Mouse (Mus musculus) yolk sac, embryonic 10.5 days (tissue): Measurements from ENCODE around the gene Cables2.

Source experiments
- DNase-seq: peaks from one replicate; pipeline ENCODE4 v3.0.0-alpha.2; 2017; ENCODE audit warnings: low spot score

Cables2 gene

DNA sequence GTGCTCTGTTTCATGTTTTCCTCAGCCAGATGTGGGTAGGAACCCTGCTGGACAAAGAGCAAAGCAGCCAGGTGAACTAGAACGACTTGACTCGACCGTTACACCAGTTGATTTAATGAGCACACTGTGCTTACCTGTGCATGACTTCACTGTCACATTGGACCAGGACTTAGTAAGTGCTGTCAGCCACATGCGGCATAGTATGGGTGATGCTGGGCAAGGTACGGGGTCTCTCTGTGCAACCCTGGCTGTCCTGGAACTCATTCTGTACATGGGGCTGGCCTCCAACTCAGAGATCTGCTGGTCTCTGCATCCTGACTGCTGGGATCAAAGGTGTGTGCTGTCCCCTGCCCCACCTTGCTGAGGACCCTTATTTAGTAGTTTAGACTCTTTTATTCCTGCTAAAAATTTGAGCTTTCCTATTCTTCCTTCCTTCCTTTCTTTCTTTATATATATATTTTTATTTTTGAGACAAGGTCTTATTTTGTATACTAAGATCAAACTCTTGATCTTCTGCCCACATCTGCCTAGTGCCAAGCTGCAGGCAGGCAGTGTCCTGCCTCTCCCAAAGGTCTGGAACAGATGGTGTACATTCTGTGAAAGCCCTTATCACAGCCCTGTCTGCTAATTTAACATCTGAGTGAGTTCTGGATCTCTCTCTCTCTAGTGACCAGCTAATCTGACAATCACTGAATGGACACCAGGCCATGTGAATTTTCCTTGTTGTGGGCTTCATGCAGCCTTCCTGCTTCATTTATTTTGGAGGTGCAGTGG lies 18.7 kb downstream of the Cables2 start:
- DNase-seq: no peak

DNA sequence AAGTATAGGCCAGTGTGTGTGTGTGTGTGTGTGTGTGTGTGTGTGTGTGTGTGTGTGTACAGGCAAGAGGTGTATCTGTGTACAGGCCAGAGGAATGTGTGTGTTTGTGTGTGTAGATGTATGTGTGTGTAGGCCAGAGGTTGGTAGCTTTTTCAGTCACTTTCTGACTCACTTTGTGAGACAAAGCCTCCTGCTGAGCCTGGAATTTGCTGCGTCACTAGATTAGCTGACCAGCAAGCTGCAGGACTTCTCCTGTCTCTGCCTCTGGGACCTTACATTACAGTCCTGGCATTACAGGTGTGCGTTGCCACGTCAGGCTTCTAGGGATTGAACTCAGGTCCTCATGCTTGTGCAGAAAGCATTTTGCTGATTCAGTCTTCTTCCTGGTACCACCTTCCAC lies 21.5 kb downstream of the Cables2 start:
- peak; percentile 63 for DNase-seq

DNA sequence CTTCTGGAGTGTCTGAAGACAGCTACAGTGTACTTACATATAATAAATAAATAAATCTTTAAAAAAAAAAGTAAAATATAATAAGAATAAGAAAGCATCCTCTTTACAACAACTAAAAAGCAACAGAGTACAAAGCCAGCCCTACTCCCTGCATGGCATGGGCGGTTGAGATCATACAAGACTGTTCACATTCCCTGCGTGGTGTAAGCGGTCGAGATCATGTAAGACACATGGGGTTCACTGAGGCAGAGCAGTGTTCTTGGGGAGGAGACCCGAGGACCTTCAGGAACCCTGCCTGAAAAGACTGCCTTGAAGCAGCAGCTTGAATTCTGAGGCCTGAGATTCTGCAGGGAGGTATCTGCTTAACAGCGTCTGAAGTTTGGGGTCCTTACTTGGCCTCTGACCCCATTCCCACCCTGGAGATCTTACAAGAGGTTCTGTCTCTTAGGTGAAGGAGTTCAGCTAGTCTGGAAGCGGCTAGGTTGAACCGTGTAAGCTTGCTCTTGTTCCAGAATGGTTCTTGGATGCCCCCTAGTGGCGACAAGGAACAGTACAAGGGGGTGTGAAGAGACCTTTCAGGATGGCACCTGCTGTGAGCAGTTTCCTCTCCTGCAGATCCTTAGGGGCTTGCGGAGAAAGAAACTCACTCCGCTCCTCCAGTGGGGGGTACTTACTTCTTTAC lies 22.2 kb downstream of the Cables2 start:
- peak; percentile 83 for DNase-seq

DNA sequence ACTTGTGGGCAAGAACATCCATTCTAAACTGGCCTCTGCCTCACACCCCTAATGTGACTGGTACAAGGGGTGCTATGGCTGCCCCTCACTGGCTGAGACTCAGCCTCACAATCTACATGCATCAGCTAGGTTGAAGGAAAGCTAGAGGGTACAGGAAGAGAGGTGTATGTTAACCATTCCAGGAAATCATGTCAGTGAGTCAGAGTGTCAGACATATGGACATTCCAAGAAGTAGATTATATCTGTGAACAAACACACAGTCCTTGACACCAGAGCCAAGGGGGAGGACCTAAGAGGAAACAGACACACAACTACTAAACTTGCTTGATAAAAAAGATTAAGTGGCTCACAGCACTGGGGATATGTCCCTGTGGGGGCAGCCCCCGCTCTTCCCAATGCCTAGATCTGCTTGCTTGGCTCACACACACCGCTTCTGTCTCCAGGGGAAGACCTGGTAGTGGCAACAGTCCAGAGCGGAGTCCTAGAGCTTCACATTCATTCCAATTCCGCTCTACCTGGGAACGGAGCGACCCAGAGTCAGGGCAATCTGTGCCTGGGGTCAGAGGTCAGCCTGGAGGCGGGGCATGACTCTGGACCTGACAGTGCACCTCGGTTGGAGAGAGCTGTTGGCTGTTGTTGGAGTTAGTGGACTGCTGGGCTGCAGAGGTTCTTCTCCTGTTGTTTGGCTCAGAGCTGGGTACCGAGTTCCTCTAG lies 24.2 kb downstream of the Cables2 start:
- DNase-seq: peak; percentile 92

DNA sequence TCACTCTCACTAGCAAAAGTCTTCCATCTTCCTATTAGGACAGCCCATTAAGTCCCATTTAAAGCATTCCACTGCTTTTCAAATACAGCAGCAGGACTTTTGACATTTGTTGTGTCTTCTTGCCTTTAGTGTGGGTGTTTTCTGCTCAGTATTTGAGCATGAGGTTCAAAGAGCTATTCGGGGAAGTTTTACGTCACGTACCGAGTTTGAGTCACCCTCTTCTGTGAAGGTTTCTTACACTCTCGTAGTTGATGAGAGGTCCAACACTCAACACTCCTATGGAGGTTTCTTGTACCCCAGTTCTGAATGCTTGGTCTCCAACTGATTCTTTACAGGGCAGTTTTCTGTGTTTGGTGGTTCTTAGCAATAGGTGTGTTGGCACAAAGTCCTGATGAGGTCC lies 25.4 kb downstream of the Cables2 start:
- no peak for DNase-seq

DNA sequence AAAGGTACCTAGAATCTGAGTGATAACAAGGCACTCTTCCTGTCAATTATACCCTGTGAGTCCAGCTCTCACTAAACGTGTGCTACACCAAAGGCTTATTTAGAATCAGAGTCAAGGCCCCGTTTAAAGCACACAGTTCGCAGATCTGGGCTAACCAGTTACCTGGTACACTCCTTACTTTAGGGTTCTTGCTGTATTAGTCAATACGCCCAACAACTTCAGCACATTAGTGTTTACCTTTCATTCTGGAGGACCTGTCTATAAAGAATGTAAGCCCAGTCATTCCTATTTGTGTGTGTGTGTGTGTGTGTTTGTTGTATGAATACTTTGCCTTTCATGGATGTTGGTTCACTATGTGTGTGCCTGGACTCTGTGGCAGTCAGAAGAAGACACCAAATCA lies 30.2 kb downstream of the Cables2 start:
- no peak for DNase-seq

DNA sequence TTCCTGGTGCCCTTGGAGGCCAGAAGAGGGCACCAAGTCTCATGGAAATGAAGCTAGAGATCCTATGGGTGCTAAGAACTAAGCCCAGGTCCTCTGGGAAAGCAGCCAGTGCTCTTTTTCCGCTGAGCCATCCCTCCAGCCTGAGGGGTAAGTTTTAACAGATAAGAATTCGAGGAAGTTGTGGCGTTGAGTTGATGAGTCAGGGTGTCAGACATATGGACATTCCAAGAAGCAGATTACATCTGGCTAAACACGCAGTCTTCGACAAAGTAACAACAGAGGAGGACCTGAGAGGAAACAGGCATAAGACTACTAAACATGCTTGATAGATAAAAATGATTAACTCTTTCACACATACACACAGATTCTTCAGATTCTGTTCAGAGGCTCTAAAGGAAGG lies 34.7 kb downstream of the Cables2 start:
- DNase-seq: no peak

DNA sequence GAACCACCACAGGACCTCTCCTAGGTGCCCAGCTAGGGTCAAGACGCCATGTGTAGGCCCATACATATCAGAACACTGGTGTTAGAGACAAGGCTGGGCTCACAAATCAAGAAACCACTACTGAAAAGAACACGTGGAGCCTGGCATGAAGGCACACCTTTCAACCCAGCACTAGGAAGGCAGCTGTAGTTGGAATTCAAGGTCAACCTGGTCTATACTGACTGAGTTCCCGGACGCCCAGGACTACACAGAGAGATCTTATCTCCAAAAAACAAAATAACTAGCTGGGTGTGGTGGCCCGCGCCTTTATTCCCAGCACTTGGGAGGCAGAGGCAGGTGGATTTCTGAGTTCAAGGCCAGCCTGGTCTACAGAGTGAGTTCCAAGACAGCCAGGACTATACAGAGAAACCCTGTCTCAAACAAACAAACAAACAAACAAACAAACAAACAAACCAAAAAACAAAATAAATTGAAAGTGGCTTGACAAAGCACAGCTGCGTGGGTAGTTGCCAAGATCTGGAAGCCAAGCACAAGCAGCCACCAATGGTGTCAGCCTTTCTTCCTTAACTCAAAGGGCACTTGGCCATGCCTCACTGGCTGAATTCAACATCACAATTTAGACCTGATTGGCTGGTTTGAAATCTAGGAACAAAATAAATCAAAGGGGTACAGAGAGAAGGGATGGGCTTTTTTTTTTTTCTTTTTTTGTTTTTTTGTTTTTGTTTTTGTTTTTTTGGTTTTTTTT lies 35.5 kb downstream of the Cables2 start:
- no peak for DNase-seq

DNA sequence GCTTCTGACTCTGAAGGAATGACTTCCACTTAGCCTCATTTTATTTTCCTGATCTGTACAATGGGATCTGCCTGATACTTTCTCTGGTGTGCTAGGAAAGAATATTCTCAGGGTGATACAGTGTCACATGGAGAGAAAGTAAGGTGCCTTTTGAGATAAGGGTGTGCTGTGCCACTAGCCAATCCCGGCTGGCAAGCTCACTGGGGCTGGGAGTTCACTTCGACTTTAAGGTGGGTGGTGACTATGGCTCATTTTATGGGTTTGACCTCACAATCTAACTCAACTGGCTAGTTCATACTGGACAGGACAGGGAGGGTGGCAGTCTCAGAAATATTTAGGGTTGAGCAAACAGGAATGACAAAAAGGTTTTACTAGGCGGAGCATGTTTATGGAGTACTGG lies 36.4 kb downstream of the Cables2 start:
- no peak for DNase-seq

DNA sequence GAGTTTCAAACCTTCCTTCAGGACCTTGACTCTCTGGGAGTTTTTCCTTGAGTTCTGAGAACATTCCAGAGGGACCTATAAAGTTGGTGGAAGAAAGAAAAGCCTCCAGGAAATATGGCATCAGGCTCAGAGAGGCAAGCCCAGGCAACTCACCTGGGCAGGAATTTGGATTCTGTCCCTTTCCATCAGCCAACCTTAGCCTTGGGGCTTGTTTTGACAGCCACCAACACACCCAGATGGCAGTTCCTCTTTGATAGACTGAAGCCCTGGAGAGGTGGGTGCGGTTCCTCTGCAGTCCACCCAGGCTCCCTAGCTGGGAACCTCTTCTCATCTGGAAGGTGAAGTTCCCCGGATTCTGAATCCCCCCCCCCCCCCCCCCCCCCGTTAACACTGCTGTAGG lies 36.8 kb downstream of the Cables2 start:
- DNase-seq: no peak

DNA sequence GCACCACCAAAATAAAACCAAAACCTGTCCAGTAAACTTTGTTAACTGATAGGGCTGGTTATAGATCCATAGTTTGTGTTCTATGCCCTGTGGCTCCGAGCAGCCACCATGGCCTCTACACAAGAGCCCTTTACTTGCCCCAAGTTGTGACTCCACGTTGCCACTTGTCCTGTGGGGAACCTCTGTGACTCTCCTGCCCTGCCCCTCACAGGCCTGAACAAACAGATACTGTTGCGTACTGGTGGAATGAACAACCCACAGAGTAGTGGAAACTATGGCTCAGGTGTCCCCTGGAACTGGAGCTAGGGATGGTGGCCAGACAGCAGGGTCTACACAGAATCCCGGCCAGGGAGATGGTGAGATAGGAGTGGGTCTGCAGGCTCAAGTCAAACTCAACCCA lies 37.5 kb downstream of the Cables2 start:
- DNase-seq: no peak

DNA sequence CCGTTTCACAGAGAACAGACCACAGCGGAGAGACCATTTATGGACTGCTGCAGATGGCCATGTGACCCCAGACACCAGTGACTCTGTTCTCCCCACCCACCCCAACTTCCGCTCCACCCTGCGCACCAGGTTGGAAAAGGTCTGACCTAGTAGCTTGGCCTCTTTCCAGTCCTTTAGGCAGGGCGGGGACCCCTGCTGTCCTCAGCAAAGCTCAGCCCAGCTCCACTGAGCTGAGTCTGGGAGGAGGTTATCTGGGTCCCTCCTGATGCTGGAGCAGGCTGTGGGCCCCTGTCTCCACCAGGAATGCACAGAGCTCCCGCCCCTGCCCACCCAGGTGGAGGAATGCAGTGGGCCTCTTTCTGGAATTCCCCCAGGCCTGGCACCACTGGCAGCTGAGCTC lies 38.3 kb downstream of the Cables2 start:
- no peak for DNase-seq

DNA sequence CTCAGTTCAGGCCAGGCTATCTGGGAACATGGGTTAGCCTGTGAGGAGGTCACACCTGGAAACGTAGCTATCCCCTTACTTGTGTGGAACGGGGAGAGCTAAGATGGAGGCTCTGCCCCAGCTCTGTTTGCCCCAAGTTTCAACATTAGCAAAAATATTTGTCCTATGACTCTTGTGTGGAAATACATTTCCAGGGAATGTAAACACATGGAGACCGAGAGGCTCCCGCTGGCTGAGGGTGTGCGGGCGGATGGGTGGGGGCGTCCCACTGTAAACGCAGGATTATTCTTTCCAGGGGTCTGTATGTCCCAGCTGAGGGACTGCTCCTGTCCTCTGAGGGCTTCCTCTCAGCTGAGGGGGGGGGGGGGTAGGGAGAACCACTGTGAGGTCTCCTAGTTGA lies 38.9 kb downstream of the Cables2 start:
- DNase-seq: no peak

DNA sequence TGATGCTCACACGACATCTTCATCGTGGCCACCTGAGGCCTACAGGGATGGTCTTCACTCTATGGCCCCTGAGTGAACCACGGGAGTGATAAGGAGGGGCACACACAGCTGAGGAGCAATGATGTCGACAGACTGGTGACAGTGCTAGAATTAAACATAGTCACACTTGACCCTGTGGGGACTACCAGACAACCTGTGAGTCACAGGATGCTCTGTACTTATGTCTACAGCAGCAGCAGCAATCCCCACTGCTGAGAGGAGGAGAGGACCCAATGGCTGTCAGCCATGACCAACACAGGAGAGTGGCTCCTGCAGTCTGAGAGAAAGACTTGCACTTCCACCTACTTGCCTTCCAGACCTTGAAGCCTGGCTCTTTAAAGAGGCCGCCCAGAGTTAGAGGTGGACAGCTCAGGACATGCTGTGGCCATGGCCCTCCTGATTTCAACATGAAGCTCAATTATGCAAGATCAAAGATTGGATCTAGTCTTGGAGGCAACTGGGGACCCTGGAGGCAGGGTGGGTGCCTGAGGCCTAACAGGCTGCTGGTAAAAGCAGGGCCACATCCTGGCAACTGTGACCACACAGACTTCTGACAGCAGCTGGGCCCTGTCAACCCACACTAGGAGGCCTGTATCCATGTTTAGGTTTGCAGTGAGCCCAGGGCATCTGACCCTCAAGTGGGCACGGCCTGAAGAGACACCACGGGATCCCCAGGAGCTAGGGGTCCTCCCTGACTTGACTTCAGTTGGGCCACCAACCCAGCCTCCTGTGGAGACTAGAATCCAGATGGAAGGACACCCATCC lies 40.0 kb downstream of the Cables2 start:
- no peak for DNase-seq

DNA sequence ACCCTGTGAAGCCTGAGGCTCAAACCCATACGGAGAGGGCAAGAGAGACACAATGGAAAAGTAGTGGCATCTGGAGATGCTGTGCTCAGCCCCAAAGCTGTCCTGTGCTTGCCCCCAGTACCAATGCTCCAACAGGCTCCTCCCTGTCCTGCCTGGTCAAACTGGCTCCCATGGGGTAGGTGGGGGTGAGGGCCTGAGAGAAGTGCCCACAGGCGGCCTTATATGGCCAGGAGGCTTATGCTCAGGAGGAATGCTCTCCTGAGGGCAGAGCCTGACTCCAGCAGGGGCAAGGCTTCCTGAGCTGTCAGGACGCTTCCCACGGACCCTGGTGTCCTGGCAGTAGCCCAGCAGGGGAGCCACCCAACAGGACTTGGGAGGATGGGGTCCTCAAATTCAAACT lies 42.8 kb downstream of the Cables2 start:
- no peak for DNase-seq

DNA sequence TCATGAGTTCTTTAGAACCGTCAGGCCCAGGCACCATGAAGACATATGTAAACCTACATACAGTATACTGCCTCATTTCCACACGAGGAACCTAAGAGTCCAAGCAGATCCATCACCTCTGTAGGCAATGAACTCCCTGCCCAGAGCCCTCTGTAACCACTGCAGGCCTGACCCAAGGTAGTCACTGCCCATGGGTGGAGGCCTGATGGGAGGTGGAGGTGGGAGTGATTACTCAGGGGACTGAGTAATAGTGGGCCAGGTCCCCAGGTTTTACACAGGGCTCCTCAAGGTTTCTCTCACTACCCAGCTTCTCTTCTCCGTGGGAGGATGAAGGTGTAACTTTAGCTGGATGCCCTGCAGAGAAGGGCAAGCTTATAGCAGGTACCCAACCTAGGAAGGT lies 44.2 kb downstream of the Cables2 start:
- DNase-seq: no peak

DNA sequence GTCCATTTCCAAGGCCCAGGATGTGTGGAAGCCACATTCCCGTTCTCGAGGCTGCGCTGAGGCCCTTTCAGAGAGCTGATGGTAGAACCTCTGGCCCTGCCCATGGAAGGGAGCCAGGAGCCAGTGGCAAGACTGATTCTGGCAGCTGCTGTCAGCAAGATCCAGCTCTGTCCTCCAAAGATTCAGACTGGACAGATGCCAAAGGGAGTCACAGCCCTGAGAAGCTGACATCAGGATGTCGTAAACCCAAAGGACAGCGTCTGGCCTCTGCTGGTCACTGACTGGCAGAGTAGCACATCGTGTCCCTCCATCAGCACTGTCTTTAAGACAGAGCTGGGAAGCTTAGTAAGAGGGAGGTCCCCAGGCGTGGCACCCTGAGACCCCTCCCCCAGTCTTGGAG lies 44.7 kb downstream of the Cables2 start:
- no peak for DNase-seq

DNA sequence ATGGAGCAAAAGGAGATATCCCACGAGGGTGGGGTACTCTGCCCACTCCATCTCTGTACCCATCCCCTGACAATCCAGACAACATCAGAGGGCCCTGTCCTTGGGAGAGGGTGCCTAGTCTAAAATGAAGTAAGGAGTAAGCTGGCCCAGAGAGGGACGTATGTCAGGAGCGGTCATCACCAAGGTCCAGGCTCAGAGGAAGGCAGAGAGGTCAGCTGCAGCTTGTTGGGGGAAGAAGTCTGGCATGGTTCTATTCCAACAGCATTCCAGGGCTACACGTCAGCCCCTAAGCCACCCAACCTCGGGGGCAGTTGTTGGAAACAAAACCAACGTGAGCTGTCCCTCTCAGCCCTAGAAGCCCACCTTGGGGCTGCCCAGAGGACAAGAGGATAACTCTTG lies 45.2 kb downstream of the Cables2 start:
- DNase-seq: no peak

DNA sequence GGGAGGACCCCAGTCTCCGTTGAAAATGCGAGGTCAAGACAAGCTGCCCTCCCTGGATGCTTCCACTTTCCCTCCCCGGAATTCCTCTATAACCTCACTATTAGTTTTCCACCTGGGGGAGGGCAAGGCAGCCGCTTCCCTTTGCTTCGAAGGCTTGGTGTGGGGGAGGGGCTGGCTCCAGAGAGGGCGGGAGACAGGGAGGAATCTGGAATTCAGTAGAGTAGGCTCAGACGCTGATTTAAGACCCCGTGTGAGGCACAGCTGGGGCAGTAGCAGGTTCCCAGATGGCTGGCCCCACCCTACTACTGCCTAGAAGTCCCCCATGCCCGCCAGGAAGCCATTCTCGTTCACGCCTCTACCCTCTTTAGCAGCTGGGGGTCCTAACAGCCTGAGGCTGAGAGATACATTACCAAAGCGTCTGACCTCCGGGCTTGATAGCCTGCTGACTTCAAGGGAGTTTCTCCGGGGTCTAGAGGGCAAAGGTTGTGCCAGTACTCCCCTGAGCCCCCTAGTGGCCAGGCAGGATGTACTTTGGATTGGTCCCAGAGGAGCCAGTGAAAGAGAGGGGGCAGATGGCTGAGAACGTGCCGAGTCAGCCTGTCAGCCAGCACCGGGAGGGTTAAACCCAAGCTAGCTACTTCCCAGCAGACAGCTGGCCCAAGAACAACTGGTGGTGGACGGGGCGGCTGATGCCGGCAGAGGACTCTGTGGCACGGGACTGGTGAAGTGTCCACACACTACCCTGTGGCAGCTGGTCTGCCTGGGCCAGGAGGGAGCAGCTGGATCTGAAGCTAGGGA lies 45.8 kb downstream of the Cables2 start:
- DNase-seq: peak; percentile 92

DNA sequence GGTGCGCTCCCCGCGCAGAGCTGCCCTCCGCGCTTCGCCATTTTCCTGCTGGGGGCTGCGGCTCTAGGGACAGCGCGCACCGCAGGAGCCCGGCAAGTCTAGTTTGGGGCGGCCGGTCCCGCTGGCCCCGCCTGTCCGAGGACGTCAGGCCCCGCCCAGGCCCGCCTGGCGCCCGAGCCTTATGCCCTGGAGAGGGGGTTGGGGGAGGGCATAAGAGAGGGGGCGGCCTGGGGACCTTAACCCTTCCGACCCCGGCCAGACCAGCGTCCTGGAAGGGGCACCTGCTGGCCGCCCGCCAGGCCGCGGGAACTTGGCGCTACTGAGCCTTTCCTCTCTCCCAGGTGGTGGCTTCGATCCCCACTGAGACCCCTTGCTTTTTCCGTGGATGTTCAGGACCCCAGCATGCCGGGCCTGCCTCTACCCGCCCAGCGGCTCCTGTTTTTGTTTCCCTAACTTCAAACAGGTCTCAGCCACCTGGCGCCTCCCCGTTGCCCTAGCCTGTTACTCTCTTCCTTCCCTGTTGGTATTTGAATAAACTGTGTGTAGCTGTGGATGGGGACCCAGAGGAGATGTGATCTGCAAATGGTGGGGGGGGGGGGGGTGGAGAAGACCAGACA lies 47.4 kb downstream of the Cables2 start, which contains the start of gene Lama5:
Lama5 (minus strand) TSS at position 98 of the 617 bp plus-strand sequence.
- DNase-seq: peak; percentile 90
